Mouse (Mus musculus) small intestine, adult 2 months (tissue): ENCODE measurements around the gene Cgrrf1.

Experiments used
- CTCF ChIP-seq: fragments of 200-500 bp; IDR thresholded peaks from 2 replicates; pipeline ENCODE4 v1.5.1; 2012; ENCODE audit warnings: low read depth, mild to moderate bottlenecking, control low read depth, inconsistent platforms, low read length, moderate library complexity, mixed read lengths; ENCODE audit not compliant: insufficient replicate concordance, insufficient read length; ENCODE audit errors: extremely low read depth
- POLR2A ChIP-seq: fragments of 200-500 bp; IDR thresholded peaks from 2 replicates; pipeline ENCODE4 v1.6.1; 2012; ENCODE audit warnings: low read depth, mild to moderate bottlenecking, control low read depth, inconsistent platforms, low read length, moderate library complexity

GRCm38 (mm10) chr14:46889096-46889495 lies 57.2 kb downstream of the Cgrrf1 start:
- TF ChIP-seq CTCF (no peak), POLR2A (no peak)
